10 mouse cellular contexts compared by ENCODE assay signal in genomic region chr2:34954344-34954743, GRCm38 (mm10).
"Had no signal": no experiment of that assay in that cellular context is flagged by ENCODE, and none has a peak within 500 bp of the region (broad histone marks: within the 10 kb centered on the region; RNA-seq: fewer than 3 reads in every experiment).

No protein-coding gene starts in this region.

- H3K4me3 ChIP-seq: limb, embryonic 13.5 days; midbrain, embryonic 13.5 days had no signal

- DNase-seq: kidney, postnatal 14 days; left cerebral cortex, postnatal 4 days; lung, adult 18-20 months; right cerebral cortex, postnatal 14 days; thymus, adult 18-20 months; thymus, postnatal 14 days had no signal

- H3K27ac ChIP-seq: limb, embryonic 13.5 days; liver, embryonic 14.5 days; midbrain, embryonic 13.5 days; stomach, postnatal 0 days had no signal
